Mouse (Mus musculus) CH12.LX (cell line): ENCODE data around the gene Dnlz. TPM values are rescaled to one million over a fixed set of nuclear protein-coding genes. Genes with fewer than 3 reads are reported as not detected.

Experiments used
- DNase-seq: peaks from one replicate; pipeline ENCODE4 v3.0.0-alpha.2; 2013; ENCODE audit errors: extremely low read depth
- H3K27ac ChIP-seq: 2 replicates; pipeline ENCODE4 v1.5.1; 2012; ENCODE audit warnings: low read depth, mild to moderate bottlenecking, control low read depth, moderate library complexity; ENCODE audit not compliant: insufficient read depth
- H3K27me3 ChIP-seq: replicated peaks from 2 replicates; pipeline ENCODE3; 2012; ENCODE audit warnings: inconsistent platforms
- H3K36me3 ChIP-seq, 2 experiments: replicated peaks in 1 of 2; 2 replicates each; pipeline versions ENCODE3 to v1.6.1; 2012; ENCODE audit warnings: inconsistent platforms in 1 of 2, low read length in 1 of 2, mild to moderate bottlenecking in 1 of 2, mixed read lengths in 1 of 2, moderate library complexity in 1 of 2; ENCODE audit not compliant: control insufficient read depth in 1 of 2, insufficient read depth in 1 of 2
- H3K4me1 ChIP-seq, 2 experiments: 2 replicates each; pipeline ENCODE4 v1.6.1; 2012; ENCODE audit warnings: inconsistent platforms in 1 of 2, moderate library complexity in 1 of 2; ENCODE audit not compliant: insufficient read depth in 2 of 2, control insufficient read depth in 1 of 2
- H3K4me2 ChIP-seq: 2 replicates; pipeline ENCODE4 v1.6.1; 2012; ENCODE audit warnings: low read depth, mild to moderate bottlenecking, control low read depth; ENCODE audit not compliant: poor library complexity, insufficient read depth, severe bottlenecking
- H3K4me3 ChIP-seq, 3 experiments: fragments of 150-350 bp in 1 of 3; sonication (generic) in 1 of 3; replicated peaks in 1 of 3; 2 replicates each; pipeline versions ENCODE3 to v1.5.1; 2011 to 2012; ENCODE audit warnings: low read depth in 2 of 3, low read length in 2 of 3, mild to moderate bottlenecking in 2 of 3, moderate library complexity in 2 of 3, control low read depth in 1 of 3, improper control_type of control experiment in 1 of 3, inconsistent platforms in 1 of 3, mixed read lengths in 1 of 3; ENCODE audit not compliant: poor library complexity in 1 of 3
- H3K79me2 ChIP-seq: replicated peaks from 2 replicates; pipeline ENCODE4 v1.6.1; 2012; ENCODE audit warnings: mild to moderate bottlenecking, moderate library complexity; ENCODE audit not compliant: control insufficient read depth, poor library complexity, insufficient read depth, severe bottlenecking; ENCODE audit errors: extremely low read depth
- H3K9ac ChIP-seq: 2 replicates; pipeline ENCODE4 v1.6.1; 2012; ENCODE audit warnings: low read depth, mild to moderate bottlenecking, control low read depth, moderate library complexity; ENCODE audit not compliant: insufficient read depth
- H3K9me3 ChIP-seq: replicated peaks from 2 replicates; pipeline ENCODE3; 2012; ENCODE audit warnings: low read length, inconsistent platforms, mixed read lengths
- E2F4 ChIP-seq: IDR thresholded peaks from 2 replicates; pipeline ENCODE4 v1.6.1; 2011; ENCODE audit warnings: low read depth, low read length, improper control_type of control experiment; ENCODE audit not compliant: insufficient replicate concordance
- ELF1 ChIP-seq: IDR thresholded peaks from 2 replicates; pipeline ENCODE4 v1.6.1; 2014; ENCODE audit warnings: low read depth, mild to moderate bottlenecking, inconsistent platforms, low read length, improper control_type of control experiment
- EP300 ChIP-seq: IDR thresholded peaks from 2 replicates; pipeline ENCODE4 v1.6.1; 2011; ENCODE audit warnings: low read length, improper control_type of control experiment
- ETS1 ChIP-seq: conservative IDR thresholded peaks from 2 replicates; pipeline ENCODE4 v1.6.1; 2012; ENCODE audit warnings: low read depth, mild to moderate bottlenecking, inconsistent platforms, low read length, improper control_type of control experiment, moderate library complexity
- HCFC1 ChIP-seq: IDR thresholded peaks from 2 replicates; pipeline ENCODE4 v1.6.1; 2012; ENCODE audit warnings: low read depth, mild to moderate bottlenecking, inconsistent platforms, low read length, improper control_type of control experiment
- KAT2A ChIP-seq: IDR thresholded peaks from 2 replicates; pipeline ENCODE4 v1.6.1; 2012; ENCODE audit warnings: low read length, improper control_type of control experiment, inconsistent platforms; ENCODE audit not compliant: insufficient replicate concordance
- MEF2A ChIP-seq: IDR thresholded peaks from 2 replicates; pipeline ENCODE4 v1.6.1; 2014; ENCODE audit warnings: low read depth, mild to moderate bottlenecking, inconsistent platforms, low read length, improper control_type of control experiment, borderline replicate concordance
- MXI1 ChIP-seq: IDR thresholded peaks from 2 replicates; pipeline ENCODE4 v1.6.1; 2011; ENCODE audit warnings: mild to moderate bottlenecking, low read depth, low read length, improper control_type of control experiment
- MYC ChIP-seq: IDR thresholded peaks from 2 replicates; pipeline ENCODE4 v1.6.1; 2011; ENCODE audit warnings: low read depth, mild to moderate bottlenecking, improper control_type of control experiment, low read length
- POLR2AphosphoS2 ChIP-seq: IDR thresholded peaks from 2 replicates; pipeline ENCODE4 v1.6.1; 2011; ENCODE audit warnings: low read depth, low read length, improper control_type of control experiment
- RAD21 ChIP-seq: IDR thresholded peaks from 2 replicates; pipeline ENCODE4 v1.6.1; 2011; ENCODE audit warnings: low read depth, mild to moderate bottlenecking, low read length, improper control_type of control experiment, moderate library complexity
- RCOR1 ChIP-seq: conservative IDR thresholded peaks from 2 replicates; pipeline ENCODE4 v1.6.1; 2012; ENCODE audit warnings: low read depth, mild to moderate bottlenecking, inconsistent platforms, low read length, improper control_type of control experiment
- SIN3A ChIP-seq: IDR thresholded peaks from 2 replicates; pipeline ENCODE4 v1.6.1; 2012; ENCODE audit warnings: low read length, improper control_type of control experiment, inconsistent platforms
- SMC3 ChIP-seq: IDR thresholded peaks from 2 replicates; pipeline ENCODE4 v1.6.1; 2011; ENCODE audit warnings: low read depth, low read length, improper control_type of control experiment
- TBP ChIP-seq: conservative IDR thresholded peaks from 2 replicates; pipeline ENCODE4 v1.6.1; 2011; ENCODE audit warnings: low read depth, low read length, improper control_type of control experiment
- USF1 ChIP-seq: IDR thresholded peaks from 2 replicates; pipeline ENCODE4 v1.6.1; 2014; ENCODE audit warnings: low read depth, mild to moderate bottlenecking, inconsistent platforms, low read length, improper control_type of control experiment
- ZKSCAN1 ChIP-seq: IDR thresholded peaks from 2 replicates; pipeline ENCODE4 v1.6.1; 2012; ENCODE audit warnings: low read depth, inconsistent platforms, low read length, improper control_type of control experiment, borderline replicate concordance
- ZMIZ1 ChIP-seq: IDR thresholded peaks from 2 replicates; pipeline ENCODE4 v1.6.1; 2012; ENCODE audit warnings: low read depth, mild to moderate bottlenecking, inconsistent platforms, low read length, improper control_type of control experiment
- ZNF384 ChIP-seq: IDR thresholded peaks from 2 replicates; pipeline ENCODE4 v1.6.1; 2012; ENCODE audit warnings: low read depth, low read length, improper control_type of control experiment, inconsistent platforms
- dilution Hi-C: fragments of 300-500 bp; cut with MboI; formaldehyde crosslinking; loops from 2 replicates; pipeline ENCODE4 v1.14.3; 2020; ENCODE audit warnings: low sequenced_read_pairs; ENCODE audit not compliant: extremely low pct_unique_long_range_greater_than_20kb, extremely low pct_ligation_motif_present
- in situ Hi-C: fragments of 300-500 bp; cut with MboI; formaldehyde crosslinking; loops from 3 replicates; pipeline ENCODE4 v1.14.3; 2019; ENCODE audit warnings: low sequenced_read_pairs, low pct_ligation_motif_present, low pct_unique_long_range_greater_than_20kb, mixed read lengths
- polyA plus RNA-seq: library from polyadenylated mRNA; unstranded; fragments of >175 nt; gene quantifications from 2 replicates; pipeline ENCODE4 v1.2.1, GENCODE M21; 2012; ENCODE audit warnings: low read depth; ENCODE audit not compliant: insufficient read length
- total RNA-seq, 2 experiments: library from RNA; depleted of rRNA; stranded (reverse); fragments of 300-350 nt in 1 of 2; fragments of >200 nt in 1 of 2; gene quantifications; 2 replicates each; pipeline ENCODE4 v1.2.3; 2012 to 2014

Gene Dnlz
- total and polyA plus RNA-seq, 3 experiments: 15.1 to 17.8 (median 17.1) TPM

DNA sequence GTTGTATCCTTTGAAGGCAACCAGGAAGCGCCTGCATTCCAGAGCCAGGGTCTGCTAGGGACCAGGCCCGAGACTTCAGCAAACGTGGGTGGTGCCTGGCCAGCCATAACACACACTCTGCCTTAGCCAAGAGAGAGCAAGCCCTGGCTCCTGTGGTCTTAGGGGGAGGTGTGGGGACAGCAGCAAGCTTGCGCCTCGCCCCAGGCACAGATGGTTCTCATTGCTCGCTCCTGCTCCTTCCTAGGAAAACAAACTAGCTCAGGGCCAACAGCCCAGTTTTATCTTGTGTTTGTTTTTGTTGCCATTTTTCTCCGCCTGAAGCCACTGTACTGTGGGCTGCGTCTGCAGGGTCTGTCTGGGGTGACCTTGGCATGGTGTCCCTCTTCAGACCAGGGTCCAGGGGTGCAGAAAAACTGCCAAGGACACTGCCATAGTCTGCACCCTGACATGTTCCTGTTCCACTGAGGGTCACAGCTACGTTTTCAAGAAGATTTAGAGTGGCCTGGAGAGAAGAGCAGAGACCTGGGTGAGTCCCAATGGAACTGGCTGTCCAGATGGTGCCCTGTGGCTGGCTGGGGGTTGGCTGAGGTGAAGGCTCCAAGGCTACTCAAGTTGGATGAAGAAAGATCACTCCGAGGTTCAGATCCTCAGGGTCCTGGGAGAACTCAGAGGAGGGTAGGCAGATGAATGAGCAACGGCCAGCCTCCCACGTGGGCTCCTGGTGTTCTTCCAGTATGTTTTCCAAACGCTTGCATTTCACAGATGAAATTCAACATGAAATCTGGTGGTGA is 37.4 kb downstream of the Dnlz start:
- H3K4me1 ChIP-seq: peaks cover 14 to 30% of the 10 kb centered on the region in 2 experiments
- no peaks in the 10 kb centered on the region for H3K9me3 ChIP-seq
- in situ Hi-C loops (no loop called here), dilution Hi-C loops (no loop called here)
- H3K4me3 ChIP-seq: no peak overlapping the region
- peaks cover 54% of the 10 kb centered on the region for H3K27me3 ChIP-seq
- no peak overlapping the region for H3K27ac ChIP-seq
- H3K4me2 ChIP-seq: no peak overlapping the region
- H3K36me3 ChIP-seq: no peaks in the 10 kb centered on the region
- H3K9ac ChIP-seq: no peak overlapping the region
- no peak for DNase-seq
- TF ChIP-seq MYC (no peak), USF1 (no peak), ZNF384 (no peak), MEF2A (no peak), RCOR1 (no peak), EP300 (no peak), SMC3 (no peak), KAT2A (no peak), ZKSCAN1 (no peak), TBP (no peak), RAD21 (no peak), MXI1 (no peak), SIN3A (no peak), HCFC1 (no peak), ELF1 (no peak), ETS1 (no peak), POLR2AphosphoS2 (no peak)
- no peaks in the 10 kb centered on the region for H3K79me2 ChIP-seq

GRCm38 (mm10) chr2:26313394-26313793 is 38.5 kb downstream of the Dnlz start:
- H3K4me2 ChIP-seq: no peak overlapping the region
- TF ChIP-seq MXI1: no peak
- no peak for TF ChIP-seq E2F4
- no peak for TF ChIP-seq ZKSCAN1
- no peak for TF ChIP-seq SIN3A
- no peak for TF ChIP-seq ZMIZ1
- TF ChIP-seq, all 38 proteins: peak for 0
- Histone ChIP-seq H3K9me3 (no peaks in the 10 kb centered on the region), H3K79me2 (no peaks in the 10 kb centered on the region), H3K27ac (no peak overlapping the region), H3K27me3 (peaks cover 49% of the 10 kb centered on the region), H3K36me3 (no peaks in the 10 kb centered on the region), H3K4me3 (no peak overlapping the region), H3K9ac (no peak overlapping the region), H3K4me1 (peaks cover 14 to 30% of the 10 kb centered on the region in 2 experiments)
- in situ Hi-C loops: no loop called here
- DNase-seq: no peak
- dilution Hi-C loops: no loop called here
